Mouse (Mus musculus) intestine, postnatal 0 days (tissue): Measurements from ENCODE around the gene C2cd2l. TPM values are rescaled to one million over a fixed set of nuclear protein-coding genes. Genes with fewer than 3 reads are reported as not detected.

Experiments
- ATAC-seq: fragments of 200-750 bp; cut with Nextera tagmentation; 2 replicates; pipeline ENCODE4 v1.8.0; 2017; ENCODE audit warnings: mild to moderate bottlenecking, moderate TSS enrichment, moderate library complexity
- H3K27ac ChIP-seq: fragments of 300-500 bp; sonication (generic); 2 replicates; pipeline ENCODE4 v1.5.1; 2014; ENCODE audit warnings: mild to moderate bottlenecking, low read depth, low read length, moderate library complexity
- H3K27me3 ChIP-seq: fragments of 300-500 bp; sonication (generic); replicated peaks from 2 replicates; pipeline ENCODE4 v1.6.1; 2014; ENCODE audit warnings: low read length, mixed read lengths; ENCODE audit not compliant: control insufficient read depth, insufficient read depth
- H3K36me3 ChIP-seq: fragments of 300-500 bp; sonication (generic); 2 replicates; pipeline ENCODE4 v1.6.1; 2014; ENCODE audit warnings: mild to moderate bottlenecking, moderate library complexity; ENCODE audit not compliant: control insufficient read depth, insufficient read depth
- H3K4me1 ChIP-seq: fragments of 300-500 bp; sonication (generic); replicated peaks from 2 replicates; pipeline ENCODE4 v1.6.1; 2014; ENCODE audit warnings: antibody characterized with exemption, low read length, mixed read lengths; ENCODE audit not compliant: control insufficient read depth, insufficient read depth
- H3K4me2 ChIP-seq: fragments of 300-500 bp; sonication (generic); replicated peaks from 2 replicates; pipeline ENCODE4 v1.6.1; 2014; ENCODE audit warnings: low read depth, mild to moderate bottlenecking, moderate library complexity
- H3K4me3 ChIP-seq: fragments of 300-500 bp; sonication (generic); 2 replicates; pipeline ENCODE4 v1.5.1; 2014; ENCODE audit warnings: low read depth, low read length
- H3K9ac ChIP-seq: fragments of 300-500 bp; sonication (generic); 2 replicates; pipeline ENCODE4 v1.6.1; 2014; ENCODE audit warnings: mild to moderate bottlenecking, low read depth, low read length
- H3K9me3 ChIP-seq: fragments of 300-500 bp; sonication (generic); 2 replicates; pipeline ENCODE4 v1.6.1; 2016; ENCODE audit warnings: mixed run types; ENCODE audit not compliant: control insufficient read depth
- CTCF ChIP-seq: sonication (generic); IDR thresholded peaks from 2 replicates; pipeline ENCODE4 v1.5.1; 2016; ENCODE audit warnings: low read depth, mild to moderate bottlenecking, control low read depth, antibody characterized with exemption, moderate library complexity
- WGBS: fragments of 180-500 bp; shearing (Covaris S2); extraction: QIAGEN DNeasy Blood & Tissue Kit; methylation state at CpG from one replicate; pipeline ENCODE4 v1.1.7; 2014; 5-methylcytosine and 5-hydroxymethylcytosine counted together
- polyA plus RNA-seq: library from polyadenylated mRNA; unstranded; fragments of >200 nt; fragmentation: Nextera tagmentation; extraction: Ambion mirVana; gene quantifications from 2 replicates; pipeline ENCODE4 v1.2.1, GENCODE M21; 2015

Gene C2cd2l
- polyA plus RNA-seq, 1 experiment from 2014 or later: 42.4 TPM

DNA sequence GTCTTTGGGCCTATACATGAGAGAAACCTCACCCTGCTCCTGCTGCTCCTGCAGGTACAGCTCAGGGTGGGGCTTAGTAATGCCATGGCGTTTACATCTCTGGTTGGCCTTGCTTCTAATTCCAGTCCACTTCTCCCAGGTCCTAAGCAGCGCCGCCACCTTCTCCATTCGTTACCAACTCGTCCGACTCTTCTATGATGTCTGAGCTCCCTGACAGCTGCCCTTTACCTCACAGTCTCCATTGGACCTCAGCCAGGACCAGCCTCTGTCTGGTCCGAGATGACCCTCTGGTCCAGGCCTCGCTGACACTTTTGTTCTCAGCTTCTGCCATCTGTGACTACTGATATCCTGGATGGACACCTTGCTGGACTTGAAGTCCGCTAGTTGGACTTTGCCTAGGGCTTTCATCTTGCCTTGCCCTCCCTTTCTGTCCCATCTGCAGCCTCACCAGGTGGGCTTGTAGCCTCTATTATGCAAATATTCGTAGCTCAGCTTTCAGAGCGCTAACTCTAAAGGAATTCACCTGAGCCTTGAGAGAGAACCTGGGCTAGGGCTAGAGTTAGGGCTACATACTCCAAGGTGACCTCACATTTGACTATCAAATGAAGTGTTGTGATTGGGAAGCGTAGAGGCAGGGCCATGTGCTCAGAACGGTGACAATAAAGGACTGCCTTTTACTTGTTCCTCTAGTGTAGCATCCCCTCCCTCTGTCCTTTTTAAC, 13.0 kb upstream of the C2cd2l start:
- no peak for ATAC-seq
- no peak overlapping the region for H3K9ac ChIP-seq
- 92% methylated on average over 13 of the region's 13 CpGs for WGBS
- TF ChIP-seq CTCF: no peak
- peaks cover 29% of the 10 kb centered on the region for H3K36me3 ChIP-seq
- no peak overlapping the region; the same call in 1 of the 2 replicates for H3K27ac ChIP-seq
- no peaks in the 10 kb centered on the region for H3K4me1 ChIP-seq
- H3K4me3 ChIP-seq: no peak overlapping the region
- H3K4me2 ChIP-seq: no peak overlapping the region
- H3K27me3 ChIP-seq: no peaks in the 10 kb centered on the region
- H3K9me3 ChIP-seq: no peaks in the 10 kb centered on the region

DNA sequence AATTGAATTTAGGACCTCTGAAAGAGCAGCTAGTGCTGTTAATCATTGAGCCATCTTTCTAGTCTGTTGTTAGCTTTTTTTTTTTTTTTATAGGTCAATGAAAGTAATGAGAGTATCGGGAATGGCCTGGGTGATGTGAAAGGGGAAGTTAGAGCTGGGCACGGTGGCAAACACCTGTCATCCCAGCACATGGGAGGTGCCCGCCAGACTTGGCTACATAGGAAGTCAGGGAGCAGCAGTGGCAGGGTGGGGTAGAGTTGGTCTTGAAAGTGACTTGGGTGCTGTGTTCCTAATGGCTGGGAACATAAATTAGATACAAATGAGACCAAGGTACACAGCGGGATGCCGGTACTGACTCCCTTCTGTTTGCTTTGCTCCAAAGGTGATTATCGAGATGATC, 10.7 kb upstream of the C2cd2l start:
- no peak overlapping the region for H3K4me2 ChIP-seq
- H3K27ac ChIP-seq: no peak overlapping the region
- ATAC-seq: no peak

DNA sequence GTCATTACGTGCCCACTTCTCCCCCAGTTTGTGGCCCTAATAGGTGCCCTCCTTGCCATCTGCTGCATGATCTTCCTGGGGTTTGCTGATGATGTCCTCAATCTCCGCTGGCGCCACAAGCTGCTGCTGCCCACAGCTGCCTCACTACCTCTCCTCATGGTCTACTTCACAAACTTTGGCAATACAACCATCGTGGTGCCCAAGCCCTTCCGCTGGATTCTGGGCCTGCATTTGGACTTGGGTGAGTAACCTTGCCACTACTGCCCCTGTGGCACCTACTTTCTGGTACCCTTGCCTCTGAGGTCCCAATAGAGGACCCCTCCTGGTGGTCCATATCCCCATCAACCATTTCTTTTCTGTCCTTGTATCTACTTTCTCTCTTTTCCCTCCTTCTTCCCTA, 7.8 kb upstream of the C2cd2l start:
- H3K36me3 ChIP-seq: peaks cover 23% of the 10 kb centered on the region
- no peaks in the 10 kb centered on the region for H3K27me3 ChIP-seq
- TF ChIP-seq CTCF: no peak
- H3K9me3 ChIP-seq: no peaks in the 10 kb centered on the region
- peak overlapping the region; percentile 76 for H3K4me2 ChIP-seq
- no peak overlapping the region for H3K9ac ChIP-seq
- ATAC-seq: no peak
- WGBS: 90% methylated on average over 5 of the region's 5 CpGs
- H3K4me3 ChIP-seq: peak overlapping the region; percentile 82
- H3K4me1 ChIP-seq: no peaks in the 10 kb centered on the region; the same call in 1 of the 2 replicates
- H3K27ac ChIP-seq: no peak overlapping the region

More for the DNA sequence above, 10.7 kb upstream of the C2cd2l start:
- peaks cover 29% of the 10 kb centered on the region for H3K36me3 ChIP-seq
- no peak overlapping the region for H3K9ac ChIP-seq
- no peaks in the 10 kb centered on the region for H3K27me3 ChIP-seq
- no peaks in the 10 kb centered on the region; the same call in 1 of the 2 replicates for H3K4me1 ChIP-seq
- no peaks in the 10 kb centered on the region for H3K9me3 ChIP-seq
- H3K4me3 ChIP-seq: no peak overlapping the region
- TF ChIP-seq CTCF: no peak
- 71% methylated on average over 6 of the region's 6 CpGs for WGBS

DNA sequence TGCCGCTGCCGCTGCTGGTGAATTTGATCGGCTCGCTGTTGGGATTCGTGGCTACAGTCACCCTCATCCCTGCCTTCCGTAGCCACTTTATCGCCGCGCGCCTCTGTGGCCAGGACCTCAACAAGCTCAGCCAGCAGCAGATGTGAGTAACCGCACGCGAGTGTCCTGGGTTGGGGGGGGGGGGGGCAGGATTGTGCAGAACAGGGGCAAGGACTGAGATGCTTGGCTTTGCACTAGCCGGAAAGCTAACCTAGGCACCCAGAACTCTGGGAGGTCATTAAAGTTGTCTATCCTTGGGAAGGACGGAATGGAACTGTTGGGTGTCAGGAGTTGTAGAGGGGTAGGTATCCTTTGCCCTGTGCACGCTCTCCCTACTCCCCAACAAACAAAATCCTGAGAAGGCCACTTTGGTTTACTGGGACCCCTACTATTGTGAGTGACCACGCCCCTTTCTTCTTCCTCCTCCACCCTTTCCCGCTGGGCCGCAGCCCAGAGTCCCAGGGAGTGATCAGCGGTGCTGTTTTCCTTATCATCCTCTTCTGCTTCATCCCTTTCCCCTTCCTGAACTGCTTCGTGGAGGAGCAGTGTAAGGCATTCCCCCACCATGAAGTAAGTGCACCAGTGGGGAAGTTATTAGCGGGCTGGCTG, 7.1 kb upstream of the C2cd2l start:
- Histone ChIP-seq H3K4me3 (peak overlapping the region; percentile 82), H3K9ac (peak overlapping the region; percentile 87), H3K9me3 (no peaks in the 10 kb centered on the region), H3K36me3 (peaks cover 17% of the 10 kb centered on the region; the same call in 1 of the 2 replicates), H3K27ac (peak overlapping the region; percentile 91), H3K27me3 (no peaks in the 10 kb centered on the region), H3K4me2 (peak overlapping the region; percentile 76), H3K4me1 (no peaks in the 10 kb centered on the region; the same call in 1 of the 2 replicates)
- ATAC-seq: peak; percentile 31
- WGBS: under 1% methylated on average over 22 of the region's 22 CpGs
- no peak for TF ChIP-seq CTCF

DNA sequence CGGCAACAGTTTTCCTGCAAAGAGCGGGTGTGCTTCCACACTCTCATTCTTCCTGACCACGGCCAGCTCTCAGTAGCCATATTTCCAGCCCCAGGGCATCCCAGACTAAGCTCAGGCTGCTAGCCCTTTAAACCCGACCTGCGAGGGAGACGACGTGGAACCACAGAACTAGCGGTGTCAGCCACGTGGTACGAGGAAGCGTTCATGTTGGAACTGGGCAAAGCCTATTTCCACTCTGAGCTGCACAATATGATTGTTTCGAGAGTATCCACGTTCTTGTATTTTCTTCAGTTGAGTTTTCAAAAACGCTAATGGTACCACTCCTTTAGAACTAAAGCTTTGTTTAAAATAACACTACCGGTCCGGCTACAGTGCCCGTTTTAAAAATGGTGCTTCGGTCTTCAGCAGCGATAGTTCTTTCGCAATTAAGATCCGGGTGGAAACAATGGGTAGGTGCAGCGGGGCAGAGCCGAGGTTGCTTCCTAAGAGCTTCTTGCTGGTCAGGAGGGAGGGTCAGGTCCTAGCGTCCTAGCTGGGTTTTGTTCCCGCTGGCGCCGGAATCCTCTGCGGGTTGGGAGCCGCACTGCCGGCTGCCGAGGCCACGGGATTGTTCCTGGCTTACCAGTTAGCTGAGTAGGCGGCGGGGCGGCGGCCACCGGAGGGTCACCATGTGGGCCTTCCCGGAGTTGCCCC, 6.4 kb upstream of the C2cd2l start:
- Histone ChIP-seq H3K9me3 (no peaks in the 10 kb centered on the region), H3K4me2 (peak overlapping the region; percentile 76), H3K4me1 (no peaks in the 10 kb centered on the region; the same call in 1 of the 2 replicates), H3K4me3 (peak overlapping the region; percentile 82), H3K36me3 (peaks cover 11% of the 10 kb centered on the region; the same call in 1 of the 2 replicates), H3K9ac (peak overlapping the region; percentile 87), H3K27ac (peak overlapping the region; percentile 91), H3K27me3 (no peaks in the 10 kb centered on the region)
- TF ChIP-seq CTCF: peak; percentile 1; the same call in 1 of the 2 replicates
- under 1% methylated on average over 38 of the region's 38 CpGs for WGBS
- peak; percentile 89 for ATAC-seq

DNA sequence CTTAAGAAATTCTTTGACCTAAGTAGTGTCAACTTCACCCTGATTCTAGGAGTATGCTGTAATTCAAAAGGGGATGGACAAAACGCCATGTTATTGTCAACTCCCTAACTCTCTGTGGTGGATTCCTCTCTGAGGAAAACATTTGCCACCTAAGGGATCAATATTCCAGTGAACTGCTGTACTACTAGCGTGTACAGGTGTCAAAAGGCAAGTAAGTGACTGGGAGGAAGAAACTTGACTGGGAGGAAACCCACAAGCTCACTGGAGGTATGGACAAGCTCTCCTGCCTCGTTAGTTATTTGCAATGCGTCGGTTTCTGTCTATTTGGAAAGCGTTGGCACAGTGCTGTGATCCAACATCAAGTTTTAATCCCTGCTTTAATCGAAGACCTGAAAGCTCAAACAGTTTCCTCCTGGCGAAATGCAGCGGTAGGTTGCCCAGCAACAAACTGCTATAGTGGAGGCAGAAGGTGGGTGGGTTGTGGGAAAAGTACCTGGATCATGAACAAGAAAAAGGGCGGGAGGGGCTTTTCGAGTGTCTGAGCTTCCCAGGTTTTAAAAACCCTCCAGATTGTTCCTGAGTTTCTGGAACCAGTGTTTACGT, 5.8 kb upstream of the C2cd2l start, which contains the start of gene Dpagt1:
Gene Dpagt1 (plus strand): TSS at position 252 of the 603 bp plus-strand sequence.
- peak within 1 kb of the TSS; percentile 82 for H3K4me3 ChIP-seq

More for the DNA sequence above, 5.8 kb upstream of the C2cd2l start, which contains the start of gene Dpagt1:
- Histone ChIP-seq H3K27me3 (no peaks in the 10 kb centered on the region), H3K27ac (peak within 1 kb of the TSS; percentile 91), H3K9me3 (no peaks in the 10 kb centered on the region), H3K4me1 (no peaks in the 10 kb centered on the region; the same call in none of the 2 replicates), H3K36me3 (peaks cover 6% of the 10 kb centered on the region; the same call in 1 of the 2 replicates), H3K4me2 (peak within 1 kb of the TSS; percentile 76), H3K9ac (peak within 1 kb of the TSS; percentile 87)
- 0 out of 2 replicates have a peak, but pooled peaks have one; percentile 15 for ATAC-seq
- 1% methylated on average over 12 of the region's 12 CpGs for WGBS
- no peak for TF ChIP-seq CTCF
